Comparison of ENCODE assay signal across 16 mouse cellular contexts in the genomic region with DNA sequence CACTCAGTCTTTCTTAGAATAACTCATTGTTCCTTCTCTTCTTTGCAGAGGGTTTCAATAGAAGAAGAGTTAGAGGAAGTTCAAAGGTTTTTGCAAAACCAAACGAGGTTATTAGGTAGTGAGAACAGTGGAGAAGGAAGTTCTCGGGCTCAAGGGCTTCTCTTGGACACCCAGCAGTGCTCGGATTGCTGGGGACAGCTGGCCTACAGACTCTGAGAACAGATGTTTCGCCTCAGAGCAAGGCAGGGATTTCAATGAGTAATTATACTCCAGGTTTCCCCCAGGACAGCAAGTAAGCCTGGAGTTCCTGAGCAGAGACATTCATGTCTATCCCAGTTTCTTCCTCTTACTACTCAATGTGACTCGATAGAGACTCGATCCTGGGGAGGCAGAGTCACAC.
DNase-seq lines count a peak whose midpoint lies in the region; ATAC-seq and TF ChIP-seq lines count a peak whose summit lies in the region.
"Had no signal": no experiment of that assay in that cellular context is flagged by ENCODE, and none has a peak within 500 bp of the region (broad histone marks: within the 10 kb centered on the region; RNA-seq: fewer than 3 reads in every experiment).

No protein-coding gene starts in this region.

- WGBS in kidney, embryonic 15.5 days, result 29% methylated on average over 6 of the region's 6 CpGs
- 44% methylated on average over 6 of the region's 6 CpGs for WGBS in liver, embryonic 14.5 days (ENCODE audit: insufficient replicate concordance)

- no peak overlapping the region for H3K9ac ChIP-seq in kidney, embryonic 15.5 days
- no peak overlapping the region for H3K9ac ChIP-seq in MEL (ENCODE audit: control insufficient read depth, low read depth, low read length, poor library complexity, severe bottlenecking)
- H3K9ac ChIP-seq in liver, embryonic 14.5 days (replicated peaks), result no peak overlapping the region
- H3K9ac ChIP-seq: embryonic facial prominence, embryonic 12.5 days; hindbrain, embryonic 14.5 days had no signal

- no peak overlapping the region for H3K4me2 ChIP-seq in kidney, embryonic 15.5 days
- no peak overlapping the region for H3K4me2 ChIP-seq in liver, embryonic 14.5 days (ENCODE audit: low read depth)
- H3K4me2 ChIP-seq: embryonic facial prominence, embryonic 12.5 days; hindbrain, embryonic 14.5 days; midbrain, embryonic 11.5 days had no signal

- no peaks in the 10 kb centered on the region for H3K79me2 ChIP-seq in MEL (ENCODE audit: control insufficient read depth, insufficient read depth, low read length, poor library complexity)

- TF ChIP-seq POLR2A in MEL (IDR thresholded peaks at IDR 0.05; ENCODE audit: control insufficient read depth in 1 of 2, insufficient read depth in 1 of 2, low read depth in 1 of 2, low read length in 2 of 2, poor library complexity in 1 of 2), result no peak

- no peaks in the 10 kb centered on the region for H3K27me3 ChIP-seq in kidney, embryonic 15.5 days
- H3K27me3 ChIP-seq in MEL (ENCODE audit: control insufficient read depth in 1 of 2, insufficient read depth in 2 of 2, low read length in 2 of 2), result no peaks in the 10 kb centered on the region
- H3K27me3 ChIP-seq in liver, embryonic 14.5 days (ENCODE audit: control insufficient read depth, insufficient read depth, low read length), result no peaks in the 10 kb centered on the region
- H3K27me3 ChIP-seq: embryonic facial prominence, embryonic 12.5 days had no signal

- H3K36me3 ChIP-seq in kidney, embryonic 15.5 days, result no peaks in the 10 kb centered on the region
- peaks cover 0 to 56% of the 10 kb centered on the region in 2 experiments; a peak in 2 of 4 replicates for H3K36me3 ChIP-seq in MEL (ENCODE audit: control insufficient read depth in 1 of 2, insufficient read depth in 2 of 2, low read length in 2 of 2)
- H3K36me3 ChIP-seq in liver, embryonic 14.5 days (replicated peaks; ENCODE audit: control insufficient read depth, insufficient read depth, low read depth), result no peaks in the 10 kb centered on the region
- H3K36me3 ChIP-seq: embryonic facial prominence, embryonic 12.5 days had no signal

- DNase-seq in kidney, adult 11 months, result no peak
- DNase-seq in A20 (ENCODE audit: low read depth, low spot score) (peak; percentile 33), MEL (ENCODE audit: low read depth, low spot score) (peak; percentile 33)
- no peak for DNase-seq in liver, embryonic 14.5 days (ENCODE audit: low read depth in 3 of 3, low spot score in 3 of 3)
- no peak for DNase-seq in left cerebral cortex, adult 18-20 months (ENCODE audit: low spot score in 2 of 2)
- DNase-seq in layer of hippocampus, adult 9-11 months, result no peak
- DNase-seq: adrenal gland, postnatal 14 days; cerebellum, adult 9-11 months; heart, adult 2 months; kidney, postnatal 36 days; thymus, postnatal 25 days had no signal

- H3K27ac ChIP-seq in kidney, embryonic 15.5 days, result peak overlapping the region; percentile 75
- H3K27ac ChIP-seq in MEL (ENCODE audit: control insufficient read depth, low read depth, low read length), result 0 out of 2 replicates have a peak overlapping the region, but pooled peaks have one; percentile 12
- peak overlapping the region; percentile 11; the same call in 1 of the 2 replicates for H3K27ac ChIP-seq in liver, embryonic 14.5 days
- H3K27ac ChIP-seq: embryonic facial prominence, embryonic 12.5 days; heart, adult 2 months; hindbrain, embryonic 14.5 days had no signal

- 0 out of 2 replicates have a peak, but pooled peaks have one; percentile 49 for ATAC-seq in kidney, embryonic 15.5 days (replicated peaks; ENCODE audit: low FRiP score)
- no peak for ATAC-seq in liver, embryonic 14.5 days (ENCODE audit: insufficient read depth)

- TF ChIP-seq RAD21 in MEL (IDR thresholded peaks at IDR 0.05; ENCODE audit: low read depth, low read length), result no peak

- H3K9me3 ChIP-seq in kidney, embryonic 15.5 days (replicated peaks), result no peaks in the 10 kb centered on the region
- no peaks in the 10 kb centered on the region for H3K9me3 ChIP-seq in MEL (replicated peaks; ENCODE audit: insufficient read depth, low read length)
- H3K9me3 ChIP-seq in liver, embryonic 14.5 days (ENCODE audit: control insufficient read depth, low read length), result no peaks in the 10 kb centered on the region
- H3K9me3 ChIP-seq: embryonic facial prominence, embryonic 12.5 days had no signal

- peaks cover 38% of the 10 kb centered on the region for H3K4me1 ChIP-seq in kidney, embryonic 15.5 days
- peaks cover 31 to 57% of the 10 kb centered on the region in 2 experiments for H3K4me1 ChIP-seq in MEL (ENCODE audit: control insufficient read depth in 1 of 2, insufficient read depth in 2 of 2, low read length in 2 of 2)
- peaks cover 65 to 68% of the 10 kb centered on the region in 2 experiments for H3K4me1 ChIP-seq in liver, embryonic 14.5 days (replicated peaks; ENCODE audit: control insufficient read depth in 2 of 2, insufficient read depth in 2 of 2, low read length in 1 of 2)

- H3K4me3 ChIP-seq in kidney, embryonic 15.5 days (replicated peaks), result no peak overlapping the region
- H3K4me3 ChIP-seq in MEL (ENCODE audit: control insufficient read depth in 1 of 2, insufficient read depth in 1 of 2, low read depth in 2 of 2, low read length in 2 of 2), result no peak overlapping the region
- no peak overlapping the region for H3K4me3 ChIP-seq in liver, embryonic 14.5 days (ENCODE audit: insufficient read depth in 1 of 2, low read depth in 2 of 2, low read length in 2 of 2)
- H3K4me3 ChIP-seq: embryonic facial prominence, embryonic 12.5 days; heart, adult 2 months; myocyte had no signal

- TF ChIP-seq CTCF in MEL (IDR thresholded peaks at IDR 0.05 in 2 of 3, conservative IDR thresholded peaks at IDR 0.05 in 1 of 3; ENCODE audit: control insufficient read depth in 1 of 3, insufficient read depth in 1 of 3, low read depth in 2 of 3, low read length in 3 of 3, poor library complexity in 1 of 3, severe bottlenecking in 1 of 3), result no peak
- TF ChIP-seq CTCF in liver, embryonic 14.5 days (IDR thresholded peaks at IDR 0.05; ENCODE audit: low read depth), result no peak

- TF ChIP-seq EP300 in MEL (IDR thresholded peaks at IDR 0.05; ENCODE audit: low read depth in 1 of 2, low read length in 2 of 2), result no peak
- no peak for TF ChIP-seq EP300 in liver, embryonic 14.5 days (IDR thresholded peaks at IDR 0.05; ENCODE audit: low read depth)

TF ChIP-seq in MEL, 35 proteins besides CTCF, POLR2A, EP300 and RAD21:
- 0 out of 2 replicates have a peak, but pooled peaks have one; percentile 27 for TF ChIP-seq TBP (IDR thresholded peaks at IDR 0.05; ENCODE audit: low read depth, low read length)
- no peak for TF ChIP-seq TCF12 (IDR thresholded peaks at IDR 0.05; ENCODE audit: low read depth, low read length)
- TF ChIP-seq NELFE (IDR thresholded peaks at IDR 0.05; ENCODE audit: low read depth, low read length), result no peak
- TF ChIP-seq ETS1 (IDR thresholded peaks at IDR 0.05; ENCODE audit: low read depth, low read length), result no peak
- no peak for TF ChIP-seq SIN3A (IDR thresholded peaks at IDR 0.05; ENCODE audit: low read length)
- no peak for TF ChIP-seq CHD2 (IDR thresholded peaks at IDR 0.05; ENCODE audit: low read length)
TF ChIP-seq in MEL: peak in this region for 1.

Comparison
In these comparisons a context has a peak if more than half of its experiments do, and no peak if none do; other contexts are left out.
1. H3K27ac ChIP-seq: peak in every context shown above with its lines; median percentile 75 in kidney, embryonic 15.5 days; 12 in MEL; 11 in liver, embryonic 14.5 days.
2. DNase-seq: peak in A20 (single experiment) and MEL (single experiment); none in kidney, adult 11 months (single experiment), liver, embryonic 14.5 days (0 of 3), left cerebral cortex, adult 18-20 months (0 of 2) and layer of hippocampus, adult 9-11 months (single experiment).